Mouse (Mus musculus): ENCODE results near the gene Fam189a1. TPM values are rescaled to one million over a fixed set of nuclear protein-coding genes. Genes with fewer than 3 reads are reported as not detected.

Gene Fam189a1
- total and polyA plus RNA-seq, 3 experiments, result not detected

GRCm38 (mm10) chr7:65093314-65093713 is 63.1 kb downstream of the Fam189a1 start:
- Histone ChIP-seq H3K4me3 (ENCODE audit: control insufficient read depth in 1 of 2, insufficient read depth in 1 of 2, low read depth in 2 of 2, low read length in 2 of 2) (no peak overlapping the region), H3K79me2 (ENCODE audit: control insufficient read depth, insufficient read depth, low read length, poor library complexity) (no peaks in the 10 kb centered on the region), H3K4me1 (ENCODE audit: control insufficient read depth in 1 of 2, insufficient read depth in 2 of 2, low read length in 2 of 2) (no peaks in the 10 kb centered on the region), H3K36me3 (ENCODE audit: control insufficient read depth in 1 of 2, insufficient read depth in 2 of 2, low read length in 2 of 2) (no peaks in the 10 kb centered on the region), H3K27me3 (ENCODE audit: control insufficient read depth in 1 of 2, insufficient read depth in 2 of 2, low read length in 2 of 2) (no peaks in the 10 kb centered on the region), H3K9ac (ENCODE audit: control insufficient read depth, low read depth, low read length, poor library complexity, severe bottlenecking) (no peak overlapping the region), H3K27ac (ENCODE audit: control insufficient read depth, low read depth, low read length) (no peak overlapping the region), H3K9me3 (replicated peaks; ENCODE audit: insufficient read depth, low read length) (no peaks in the 10 kb centered on the region)
- no peak for DNase-seq (ENCODE audit: low read depth, low spot score)
- no peak for TF ChIP-seq EP300 (IDR thresholded peaks at IDR 0.05; ENCODE audit: low read depth in 1 of 2, low read length in 2 of 2)
- no peak for TF ChIP-seq POLR2AphosphoS5 (IDR thresholded peaks at IDR 0.05; ENCODE audit: borderline replicate concordance, low read depth, low read length)
- no peak for TF ChIP-seq MAFK (IDR thresholded peaks at IDR 0.05; ENCODE audit: borderline replicate concordance, low read depth, low read length)
- no peak for TF ChIP-seq MAX (IDR thresholded peaks at IDR 0.05; ENCODE audit: low read length)
- no peak for TF ChIP-seq TAL1 (IDR thresholded peaks at IDR 0.05; ENCODE audit: low read length)
- TF ChIP-seq NRF1 (IDR thresholded peaks at IDR 0.05; ENCODE audit: insufficient read depth, low read depth, low read length, poor library complexity, severe bottlenecking), result no peak
- TF ChIP-seq SMC3 (IDR thresholded peaks at IDR 0.05; ENCODE audit: low read depth, low read length), result no peak
- TF ChIP-seq E2F4 (IDR thresholded peaks at IDR 0.05; ENCODE audit: borderline replicate concordance, low read depth, low read length), result no peak
- TF ChIP-seq GABPA (IDR thresholded peaks at IDR 0.05; ENCODE audit: low read depth, low read length), result no peak
- TF ChIP-seq TBP (IDR thresholded peaks at IDR 0.05; ENCODE audit: low read depth, low read length), result no peak
- no peak for TF ChIP-seq SIN3A (IDR thresholded peaks at IDR 0.05; ENCODE audit: low read length)
- TF ChIP-seq GATA1 (IDR thresholded peaks at IDR 0.05; ENCODE audit: low read depth, low read length), result no peak
- TF ChIP-seq CHD2 (IDR thresholded peaks at IDR 0.05; ENCODE audit: low read length), result no peak
- no peak for TF ChIP-seq USF1 (IDR thresholded peaks at IDR 0.05; ENCODE audit: low read depth, low read length)
- TF ChIP-seq BHLHE40 (IDR thresholded peaks at IDR 0.05; ENCODE audit: borderline replicate concordance, low read depth, low read length), result no peak
- no peak for TF ChIP-seq MXI1 (IDR thresholded peaks at IDR 0.05; ENCODE audit: low read depth, low read length)

GRCm38 (mm10) chr7:65091486-65091885 is 64.9 kb downstream of the Fam189a1 start:
- Histone ChIP-seq H3K9ac (ENCODE audit: control insufficient read depth, low read depth, low read length, poor library complexity, severe bottlenecking) (no peak overlapping the region), H3K27me3 (ENCODE audit: control insufficient read depth in 1 of 2, insufficient read depth in 2 of 2, low read length in 2 of 2) (no peaks in the 10 kb centered on the region)
- no peak for TF ChIP-seq CHD2 (IDR thresholded peaks at IDR 0.05; ENCODE audit: low read length)
- no peak for TF ChIP-seq KAT2A (conservative IDR thresholded peaks at IDR 0.05; ENCODE audit: low read depth, low read length)
- TF ChIP-seq MYC (IDR thresholded peaks at IDR 0.05; ENCODE audit: low read depth, low read length), result no peak

More at GRCm38 (mm10) chr7:65091486-65091885, 64.9 kb downstream of the Fam189a1 start:
- Histone ChIP-seq H3K4me1 (ENCODE audit: control insufficient read depth in 1 of 2, insufficient read depth in 2 of 2, low read length in 2 of 2) (no peaks in the 10 kb centered on the region), H3K36me3 (ENCODE audit: control insufficient read depth in 1 of 2, insufficient read depth in 2 of 2, low read length in 2 of 2) (no peaks in the 10 kb centered on the region), H3K27ac (ENCODE audit: control insufficient read depth, low read depth, low read length) (no peak overlapping the region), H3K4me3 (ENCODE audit: control insufficient read depth in 1 of 2, insufficient read depth in 1 of 2, low read depth in 2 of 2, low read length in 2 of 2) (no peak overlapping the region), H3K9me3 (replicated peaks; ENCODE audit: insufficient read depth, low read length) (no peaks in the 10 kb centered on the region), H3K79me2 (ENCODE audit: control insufficient read depth, insufficient read depth, low read length, poor library complexity) (no peaks in the 10 kb centered on the region)
- no peak for DNase-seq (ENCODE audit: low read depth, low spot score)
